Mouse (Mus musculus) hindlimb bud, embryonic 11.5 days (tissue): ENCODE results near the gene Susd6.

Source experiments
- DNase-seq: peaks from one replicate; pipeline ENCODE4 v3.0.0-alpha.2; 2012; ENCODE audit warnings: low read depth, low spot score; ENCODE audit errors: extremely low spot score

The Susd6 gene

DNA sequence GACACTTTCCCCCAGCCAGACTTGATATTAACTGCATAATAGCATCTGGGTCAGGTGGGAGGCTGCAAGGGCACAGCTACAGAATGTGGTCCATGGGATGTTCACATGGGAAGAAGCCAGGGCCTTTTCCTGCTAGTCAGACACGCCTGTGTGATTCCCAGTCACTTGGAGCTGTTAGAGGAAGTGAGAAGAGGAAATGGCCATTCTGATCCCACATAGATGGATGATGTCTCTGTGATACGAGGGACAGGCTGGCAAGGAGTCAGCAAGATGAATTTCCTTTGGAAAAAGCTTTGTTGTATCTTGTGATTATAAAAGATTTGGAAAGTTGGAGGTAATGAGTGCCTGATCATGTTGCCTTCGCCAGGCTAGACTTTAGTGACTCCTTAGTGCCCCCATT lies 76.8 kb downstream of the Susd6 start:
- DNase-seq, result no peak

DNA sequence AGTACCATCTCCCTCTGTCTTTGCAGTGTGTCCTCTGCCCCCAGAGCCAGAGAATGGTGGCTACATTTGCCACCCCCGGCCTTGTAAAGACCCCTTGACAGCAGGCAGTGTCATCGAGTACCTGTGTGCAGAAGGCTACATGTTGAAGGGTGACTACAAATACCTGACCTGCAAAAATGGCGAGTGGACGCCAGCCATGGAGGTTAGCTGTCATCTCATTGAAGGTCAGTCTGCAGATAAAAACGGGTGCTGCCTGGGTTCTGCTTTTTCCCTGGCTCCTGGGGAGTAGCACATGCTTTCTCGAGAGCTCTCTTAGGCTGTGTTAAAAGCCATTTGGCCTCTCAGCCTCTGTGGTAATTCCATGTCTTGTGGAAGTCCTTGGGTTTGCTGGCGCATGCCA lies 78.1 kb downstream of the Susd6 start:
- no peak for DNase-seq

DNA sequence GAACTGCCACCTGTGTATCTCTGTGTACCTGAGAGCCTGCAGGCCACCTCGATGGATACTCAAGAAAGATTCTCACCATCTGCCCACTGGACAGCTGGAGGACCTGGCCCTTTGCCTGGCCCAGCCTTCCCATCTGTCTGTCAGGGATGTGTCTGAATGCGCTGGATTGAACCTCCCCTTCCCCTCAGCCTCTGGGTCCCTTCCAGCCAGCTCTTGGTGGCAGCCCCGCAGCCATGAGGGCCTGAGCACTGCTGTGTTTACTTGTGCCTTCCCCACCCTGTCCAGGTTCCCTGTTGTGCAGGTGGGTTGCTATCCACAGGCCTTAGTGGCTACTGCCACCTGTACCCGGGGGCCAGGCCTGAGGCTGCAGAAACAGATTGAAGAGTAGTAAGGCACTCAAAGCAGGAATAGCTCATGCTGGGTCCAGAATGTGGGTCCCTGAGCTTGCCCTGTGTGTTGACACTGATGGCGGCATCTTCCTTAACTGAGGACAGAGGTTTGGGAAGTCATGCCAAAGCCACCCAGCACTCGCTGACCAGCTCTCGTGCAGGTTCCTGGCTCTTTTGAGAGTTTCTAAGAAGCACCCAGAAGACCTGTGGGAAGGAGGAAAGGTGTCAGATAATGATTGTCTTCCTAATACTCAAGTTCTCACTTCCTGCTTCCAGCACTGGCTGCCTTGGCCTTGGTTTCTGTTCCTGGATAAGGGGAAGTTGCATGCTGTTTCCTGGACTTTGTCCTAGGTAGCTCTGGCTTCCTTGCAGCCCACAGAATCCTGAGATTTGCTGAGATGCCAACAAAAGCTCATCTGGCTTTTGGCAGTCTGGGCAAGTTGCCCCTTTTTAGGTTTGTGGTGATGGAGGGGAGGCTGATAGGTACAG lies 87.1 kb downstream of the Susd6 start:
- DNase-seq, result no peak

DNA sequence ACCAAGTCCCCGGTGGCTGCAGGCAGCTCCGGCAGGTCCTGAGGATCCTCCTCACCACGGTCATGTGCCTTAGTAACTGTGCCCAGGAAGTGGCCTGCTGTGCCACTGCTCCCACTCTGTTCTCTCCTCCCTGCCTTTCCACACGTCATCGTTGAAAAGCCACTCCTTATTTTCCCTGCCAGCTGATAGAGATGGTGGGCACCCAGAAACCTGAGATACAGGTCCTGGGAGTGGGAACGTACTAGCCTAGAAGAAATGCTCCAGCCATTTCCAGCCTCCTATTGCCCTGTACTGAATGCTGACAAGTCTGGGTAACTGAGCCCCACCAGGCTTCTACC lies 87.8 kb downstream of the Susd6 start:
- no peak for DNase-seq

DNA sequence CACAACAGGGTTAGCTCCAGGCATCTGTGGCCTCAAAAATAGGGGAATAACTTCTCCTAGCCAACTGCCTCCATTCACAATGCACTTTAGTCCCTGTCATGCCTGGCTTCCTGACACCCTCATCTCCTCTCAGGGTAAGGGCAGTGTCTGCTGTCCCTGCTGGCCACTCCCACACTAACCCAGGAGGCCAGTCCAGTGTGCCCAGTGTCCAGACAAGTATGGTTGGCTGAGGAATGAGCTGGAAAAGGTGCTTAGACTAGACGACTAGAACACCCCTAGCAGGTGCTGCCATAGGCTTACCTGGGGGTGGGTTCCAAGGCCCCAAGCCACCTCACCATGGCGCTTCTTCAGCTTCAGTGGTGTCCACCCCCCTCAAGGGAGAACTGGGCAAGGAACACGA lies 88.3 kb downstream of the Susd6 start:
- DNase-seq, result no peak

DNA sequence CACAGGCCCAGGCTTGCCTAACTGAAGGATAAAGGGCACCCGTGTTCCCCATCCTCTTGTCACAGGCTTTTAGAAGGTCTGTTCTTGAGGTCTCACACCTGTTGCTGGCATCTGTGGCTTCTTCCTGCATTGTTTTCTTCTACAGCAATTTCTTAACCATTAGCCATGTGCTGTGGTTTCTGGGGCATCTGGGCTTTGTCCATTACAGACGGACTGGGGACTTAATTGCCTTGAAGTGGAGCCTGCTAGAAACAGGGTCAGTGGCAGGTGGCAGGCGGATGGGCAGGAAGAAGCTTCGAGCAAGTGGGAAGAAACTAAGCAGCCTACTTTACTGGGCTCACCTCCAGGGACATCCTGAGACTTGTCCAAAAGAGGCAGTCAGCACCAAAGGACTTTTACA lies 89.0 kb downstream of the Susd6 start:
- no peak for DNase-seq

DNA sequence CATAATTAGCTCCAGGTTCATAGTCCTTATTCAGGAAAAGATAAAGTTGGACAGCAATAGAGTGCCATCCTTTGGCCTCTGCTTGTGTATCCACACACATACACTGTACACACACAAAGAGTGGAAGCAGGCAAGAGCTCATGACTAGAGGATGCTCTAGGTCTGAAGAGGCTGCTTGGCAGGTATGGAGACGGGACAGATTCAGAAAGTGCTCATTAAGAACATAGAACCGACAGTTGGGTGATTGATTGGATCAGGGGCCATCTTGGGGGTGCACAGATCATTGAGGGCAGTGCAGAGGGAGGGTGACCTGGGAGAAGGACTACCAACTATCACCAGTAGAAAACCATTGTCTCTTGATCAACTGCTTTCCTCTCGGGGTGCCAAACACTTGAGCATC lies 90.8 kb downstream of the Susd6 start:
- DNase-seq, result no peak

DNA sequence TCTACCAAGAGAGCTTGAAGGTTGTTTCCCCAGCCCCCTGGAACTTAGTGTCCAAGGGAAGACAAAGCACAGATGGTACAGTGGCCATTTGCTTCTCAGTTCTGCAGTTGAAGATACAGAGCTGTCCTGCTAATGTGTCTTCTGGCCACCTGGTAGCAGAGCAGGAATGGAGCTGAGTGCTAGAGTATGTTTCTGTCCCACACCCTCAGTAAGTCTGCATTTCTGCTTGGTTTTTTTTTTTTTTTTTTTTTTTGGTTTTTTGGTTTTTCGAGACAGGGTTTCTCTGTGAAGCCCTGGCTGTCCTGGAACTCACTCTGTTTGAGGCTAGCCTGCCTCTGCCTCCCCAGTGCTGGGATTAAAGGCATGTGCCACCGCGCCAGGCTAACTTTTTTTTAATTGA lies 93.0 kb downstream of the Susd6 start:
- no peak for DNase-seq

DNA sequence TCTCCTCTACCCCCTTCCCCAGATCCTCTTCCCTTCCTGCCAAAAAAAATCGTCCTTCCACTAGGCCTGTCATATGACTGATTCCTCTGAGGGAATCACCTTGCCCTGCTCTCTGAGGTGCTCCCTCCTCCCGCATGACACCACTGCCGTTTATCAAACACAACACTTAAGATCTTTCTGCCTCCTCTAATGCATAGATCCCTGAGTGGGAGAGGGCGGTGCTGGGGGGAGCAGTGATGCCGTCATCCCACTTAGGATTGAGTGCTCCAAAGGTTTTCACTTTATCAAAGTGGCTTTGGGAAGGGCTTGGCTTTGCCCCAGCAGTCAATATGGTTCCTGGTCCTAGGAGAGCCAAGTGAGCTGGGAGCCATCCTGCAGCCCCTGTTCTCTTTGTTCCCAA lies 93.6 kb downstream of the Susd6 start:
- no peak for DNase-seq

DNA sequence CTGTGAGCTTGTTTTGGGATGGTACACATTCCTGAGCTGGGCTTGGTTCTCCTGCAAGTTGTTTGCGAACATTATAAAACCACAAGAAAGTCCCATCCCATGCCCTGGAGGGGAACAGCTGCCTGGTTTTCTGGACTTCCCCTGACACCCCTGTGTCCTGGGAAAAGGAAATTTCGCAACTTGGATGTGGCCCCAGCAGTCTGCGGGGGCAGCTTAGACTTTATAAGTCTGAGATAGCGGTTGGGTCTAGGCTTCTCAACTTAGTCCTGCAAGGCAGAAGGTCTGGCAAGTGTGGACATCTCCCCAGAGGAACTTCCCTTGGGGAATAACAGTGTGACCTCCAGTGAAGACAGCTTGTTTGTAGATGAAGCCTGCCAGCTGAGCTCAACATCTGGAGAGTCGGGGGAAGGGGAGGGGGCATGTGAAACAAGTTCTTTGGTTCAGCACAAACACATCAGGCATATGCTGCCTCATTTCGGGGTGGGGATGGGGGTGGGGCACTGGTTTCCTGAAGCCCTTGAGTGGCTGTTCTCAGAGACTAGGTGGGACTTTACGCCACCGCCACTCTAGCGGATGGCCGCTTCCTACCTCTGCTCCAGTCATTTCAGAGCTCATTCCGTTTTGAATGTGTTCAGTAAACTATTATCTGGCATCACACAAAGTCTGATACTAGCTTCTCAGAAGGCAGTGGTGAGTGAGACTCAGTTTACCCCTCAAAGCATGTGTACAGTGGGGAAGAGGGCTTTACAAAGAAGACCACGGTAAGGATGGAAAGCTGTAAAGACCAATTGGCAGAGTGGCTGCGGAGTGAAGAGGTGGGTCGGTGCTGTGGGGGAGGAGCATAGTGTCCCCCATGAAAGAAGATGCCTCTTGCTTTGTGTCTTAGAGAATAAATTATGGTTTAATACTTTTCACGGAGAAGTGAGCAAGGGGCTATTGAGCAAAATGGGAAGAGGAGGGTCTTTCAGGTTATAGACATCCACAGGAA lies 95.3 kb downstream of the Susd6 start:
- no peak for DNase-seq

DNA sequence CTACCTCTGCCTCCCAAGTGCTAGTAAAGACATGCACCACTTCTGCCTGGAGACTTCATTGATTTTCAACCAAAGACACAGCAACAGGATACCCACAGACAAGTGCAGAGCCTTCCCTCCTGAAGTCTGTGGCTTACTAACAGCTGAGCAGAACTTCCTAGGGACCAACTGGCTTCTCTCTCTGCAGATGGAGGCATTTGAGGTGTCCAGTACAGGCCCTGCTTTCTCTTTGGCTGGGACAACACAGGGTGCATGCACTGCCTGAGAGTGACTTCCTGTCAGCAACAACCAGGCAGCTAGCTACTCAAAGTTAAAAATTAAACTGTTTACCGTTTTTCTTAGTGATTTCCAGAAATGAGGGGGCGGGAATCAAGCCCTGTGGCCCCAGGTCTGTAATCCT lies 96.7 kb downstream of the Susd6 start:
- no peak for DNase-seq

DNA sequence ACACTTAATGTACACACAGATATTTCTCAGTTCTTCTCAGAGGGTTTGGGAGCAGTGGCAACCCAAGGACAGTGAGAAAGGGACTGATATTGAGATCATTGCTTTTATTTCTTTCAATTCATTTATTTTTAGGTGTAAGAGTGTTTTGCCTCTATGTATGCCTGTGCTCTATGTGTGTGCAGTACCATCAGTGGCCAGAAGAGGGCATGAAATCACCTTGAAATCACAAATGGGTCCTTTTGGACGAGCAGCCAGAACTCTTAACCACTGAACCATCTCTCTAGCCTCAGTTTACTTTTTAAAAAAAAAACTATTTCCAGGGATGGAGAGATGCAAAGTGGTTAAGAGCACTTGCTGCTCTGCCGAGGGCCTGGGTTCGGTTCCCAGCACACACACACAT lies 99.0 kb downstream of the Susd6 start:
- no peak for DNase-seq

DNA sequence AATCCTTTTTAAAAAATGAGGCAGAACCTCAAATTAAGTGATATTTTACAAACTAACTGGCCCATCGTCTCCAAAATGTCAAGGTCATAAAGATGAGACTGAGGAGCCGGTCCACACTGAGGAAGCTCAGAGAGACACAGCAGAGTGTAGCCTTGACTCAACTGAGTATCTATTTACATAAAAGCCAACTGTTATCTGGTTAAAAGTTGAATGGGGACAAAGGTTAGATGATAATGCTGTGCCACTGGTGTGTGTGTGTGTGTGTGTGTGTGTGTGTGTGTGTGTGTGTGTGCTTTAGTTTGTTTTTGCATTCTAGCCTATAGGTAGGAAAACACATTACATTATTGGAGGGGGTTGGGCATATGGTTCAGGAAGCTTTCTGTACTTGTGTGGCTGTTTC lies 100.8 kb downstream of the Susd6 start:
- no peak for DNase-seq

DNA sequence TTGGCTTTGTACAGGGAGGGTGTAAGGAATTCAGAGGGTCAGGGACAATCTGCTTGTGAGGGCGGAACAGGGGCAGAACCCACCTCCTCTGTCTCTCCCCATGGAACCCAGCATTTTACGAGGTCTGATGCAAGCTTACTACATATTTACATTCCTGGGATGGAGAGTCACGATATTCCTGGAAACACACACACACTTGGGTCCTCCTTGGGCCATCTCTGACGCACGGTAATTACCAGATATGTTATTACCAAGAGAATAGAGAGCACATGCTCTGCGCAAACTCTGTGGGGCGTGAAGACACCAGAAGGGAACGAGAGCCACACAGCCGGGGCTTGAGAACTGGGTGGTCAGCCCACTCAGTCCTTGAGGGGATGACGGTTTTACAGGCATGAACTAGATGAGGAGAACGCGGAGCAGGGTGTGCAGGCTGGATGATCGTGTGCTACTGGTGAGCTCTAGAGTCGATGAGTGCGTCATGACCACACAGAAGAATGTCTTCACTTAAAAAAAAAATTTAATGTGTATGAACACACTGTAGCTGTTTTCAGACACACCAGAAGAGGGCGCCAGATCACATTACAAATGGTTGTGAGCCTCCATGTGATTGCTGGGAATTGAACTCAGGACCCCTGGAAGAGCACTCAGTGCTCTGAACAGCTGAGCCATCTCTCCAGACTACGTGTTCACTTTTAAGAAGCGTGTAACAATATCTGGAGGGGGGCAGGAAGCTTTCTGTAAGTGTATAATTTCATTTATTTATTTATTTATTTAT lies 103.6 kb downstream of the Susd6 start:
- DNase-seq, result no peak

DNA sequence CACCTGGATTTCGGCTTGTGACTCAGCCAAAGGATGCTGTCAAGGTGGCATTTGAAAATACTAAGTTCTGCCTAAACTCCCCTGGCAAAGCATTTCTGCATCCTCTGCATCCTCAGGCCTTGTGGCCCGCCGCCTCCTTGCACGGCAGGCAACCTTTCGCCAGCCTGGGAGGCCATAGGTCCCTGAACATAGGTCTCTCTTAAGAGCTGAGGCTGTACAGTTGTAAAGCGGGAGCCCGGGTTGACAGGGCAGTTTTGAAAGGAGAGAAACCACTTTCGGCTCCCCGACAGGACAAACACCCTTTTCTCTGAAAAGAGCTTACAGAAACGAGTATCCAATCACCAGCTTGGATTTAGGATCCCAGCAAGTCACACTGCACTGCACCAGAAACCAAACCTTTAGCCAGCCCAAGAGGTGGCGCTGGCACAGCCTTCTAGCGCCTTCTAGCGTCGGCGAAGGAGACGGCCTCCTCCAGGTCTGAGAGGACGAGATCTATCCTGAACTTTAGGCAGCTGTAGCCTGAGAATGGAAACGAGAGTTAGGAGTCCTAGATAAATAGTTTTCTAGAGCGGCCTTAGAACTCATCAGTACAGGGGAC lies 104.8 kb downstream of the Susd6 start:
- DNase-seq, result peak; percentile 72

DNA sequence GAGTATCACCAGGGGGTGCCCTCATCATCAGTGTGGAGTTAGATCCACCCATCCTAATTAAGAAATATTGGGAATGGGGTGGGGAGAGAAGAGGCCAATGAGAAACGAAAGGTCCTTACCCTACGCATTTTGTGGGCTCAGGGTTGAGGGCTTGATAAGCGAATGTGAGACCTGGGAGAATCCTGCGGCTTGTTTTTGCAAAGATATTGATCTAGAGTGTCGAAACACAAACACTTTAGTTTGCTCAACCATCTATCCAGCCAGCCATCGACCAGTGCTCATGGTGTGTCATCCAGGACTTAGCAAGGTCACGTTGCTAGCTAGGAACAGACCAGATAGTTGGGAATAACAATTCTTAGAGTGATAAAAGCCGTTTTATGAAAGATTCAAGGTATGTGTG lies 119.3 kb downstream of the Susd6 start:
- no peak for DNase-seq

DNA sequence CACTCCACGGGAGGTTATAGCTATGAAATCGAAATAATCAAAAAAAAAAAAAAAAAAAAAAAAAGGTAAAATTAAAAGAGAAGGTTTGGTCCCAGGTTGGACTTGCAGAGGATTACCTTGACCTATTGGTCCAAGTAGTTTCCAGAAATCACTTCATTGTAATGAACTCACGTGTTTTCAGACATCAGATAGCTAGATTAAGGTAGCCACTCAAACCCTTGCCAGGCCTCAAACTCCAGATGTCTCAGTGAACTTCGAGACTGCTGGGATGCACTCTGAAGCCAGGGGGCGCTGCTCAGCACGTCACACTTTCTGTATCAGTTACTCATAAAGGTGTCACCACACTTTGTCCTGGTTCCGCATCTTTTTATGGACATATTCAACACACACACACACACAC lies 127.5 kb downstream of the Susd6 start:
- DNase-seq, result no peak

DNA sequence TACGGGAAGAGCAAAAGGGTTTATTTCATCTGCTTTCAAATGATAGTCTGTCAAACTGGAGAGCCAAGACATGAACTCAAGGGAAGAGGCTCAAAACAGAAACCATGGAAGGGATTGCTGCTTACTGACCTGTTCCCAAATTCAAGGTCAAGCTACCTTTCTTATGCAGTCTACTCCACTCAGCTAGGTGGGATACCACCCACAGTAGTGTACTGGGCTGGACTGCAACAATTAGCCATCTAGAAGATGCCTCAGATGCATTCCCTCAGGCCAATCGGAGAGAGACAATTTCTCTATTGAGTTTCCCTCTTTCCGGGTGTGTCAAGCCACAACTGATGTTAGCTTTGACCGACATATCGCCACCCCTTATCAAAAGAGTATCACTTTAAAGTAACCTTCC lies 131.0 kb downstream of the Susd6 start:
- no peak for DNase-seq

DNA sequence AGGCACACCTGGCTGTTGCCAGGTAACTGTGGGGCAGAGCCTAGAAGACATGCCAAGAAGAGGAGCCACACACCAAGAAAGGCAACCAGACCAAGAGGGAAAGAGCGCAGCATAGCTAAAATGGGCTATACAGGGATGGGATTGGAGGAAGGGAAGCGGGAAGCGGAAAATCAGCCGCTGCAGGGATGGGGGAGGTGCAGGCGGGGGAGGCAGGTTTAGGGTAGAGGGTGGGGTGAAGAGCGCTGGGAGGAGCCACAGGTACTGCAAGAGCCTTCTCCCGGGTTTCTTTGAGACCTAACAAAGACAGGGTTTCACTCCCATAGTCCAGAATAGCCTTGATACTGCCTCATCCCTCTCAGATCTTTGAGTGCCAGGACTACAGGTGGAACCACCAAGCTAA lies 132.6 kb downstream of the Susd6 start:
- DNase-seq, result no peak

DNA sequence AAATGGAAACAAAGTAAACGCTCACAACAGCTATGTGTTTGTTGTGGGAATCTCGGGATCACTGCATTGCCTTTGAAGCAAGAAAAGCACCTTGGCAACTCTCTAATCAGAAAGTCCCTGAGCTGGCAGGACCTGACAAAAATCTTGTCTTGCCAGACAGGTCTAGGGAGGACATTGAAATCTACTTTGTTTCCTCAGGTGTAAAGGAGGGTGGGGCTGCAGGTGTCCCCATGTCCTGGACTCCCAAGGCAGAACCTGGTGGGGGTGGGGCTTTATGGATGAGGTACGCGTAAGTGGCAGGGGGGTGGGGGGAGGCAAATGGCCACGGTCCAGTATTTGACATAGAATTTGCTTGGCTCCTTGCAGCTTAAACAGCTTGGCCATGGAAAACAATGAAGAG lies 133.3 kb downstream of the Susd6 start:
- no peak for DNase-seq

DNA sequence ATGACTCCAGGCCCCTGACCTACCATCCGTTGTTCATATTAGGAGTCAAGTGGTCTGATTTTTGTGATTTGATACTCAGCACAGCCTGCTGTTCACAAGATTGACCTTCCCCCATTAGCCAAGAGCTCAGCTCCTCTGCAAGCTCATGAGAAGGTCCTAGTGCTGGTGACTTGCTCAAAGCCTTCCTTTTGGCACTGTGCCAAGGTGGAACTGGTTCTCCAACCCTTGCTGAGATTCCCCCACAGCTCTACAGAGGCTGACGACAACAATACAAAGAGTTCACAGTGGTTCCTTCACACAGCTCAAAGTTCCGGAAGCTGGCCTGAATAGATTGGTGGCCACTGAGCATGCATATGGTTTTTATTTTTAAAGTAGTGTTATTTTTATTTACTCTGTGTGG lies 133.9 kb downstream of the Susd6 start:
- no peak for DNase-seq
